Mouse (Mus musculus): ENCODE measurements around the gene Rimbp3. TPM values are rescaled to one million over a fixed set of nuclear protein-coding genes. Genes with fewer than 3 reads are reported as not detected.

Rimbp3 gene
- total and polyA plus RNA-seq, 3 experiments, result 0.06 to 0.34 TPM; not detected in 1

GRCm38 (mm10) chr16:17179706-17180105, 28.7 kb upstream of the Rimbp3 start:
- peaks cover 21 to 60% of the 10 kb centered on the region in 2 experiments for H3K4me1 ChIP-seq (ENCODE audit: control insufficient read depth in 1 of 2, insufficient read depth in 2 of 2)
- TF ChIP-seq USF2 (conservative IDR thresholded peaks at IDR 0.05; ENCODE audit: low read depth, low read length) (no peak), MEF2A (IDR thresholded peaks at IDR 0.05; ENCODE audit: borderline replicate concordance, low read depth, low read length) (no peak), TCF12 (IDR thresholded peaks at IDR 0.05; ENCODE audit: low read depth, low read length) (no peak), PAX5 (IDR thresholded peaks at IDR 0.05; ENCODE audit: low read length) (no peak), CHD1 (IDR thresholded peaks at IDR 0.05; ENCODE audit: low read depth, low read length) (no peak)
- peaks cover 30 to 70% of the 10 kb centered on the region in 2 experiments for H3K36me3 ChIP-seq (replicated peaks in 1 of 2; ENCODE audit: control insufficient read depth in 1 of 2, insufficient read depth in 1 of 2, low read length in 1 of 2)
- no peak overlapping the region for H3K4me2 ChIP-seq (ENCODE audit: insufficient read depth, low read depth, poor library complexity, severe bottlenecking)
- no peak overlapping the region for H3K9ac ChIP-seq (ENCODE audit: insufficient read depth, low read depth)
- no peak overlapping the region for H3K4me3 ChIP-seq (replicated peaks in 1 of 3; ENCODE audit: low read depth in 2 of 3, low read length in 2 of 3, poor library complexity in 1 of 3)
- dilution Hi-C loops (cut with MboI; ENCODE audit: extremely low pct_ligation_motif_present, extremely low pct_unique_long_range_greater_than_20kb, low sequenced_read_pairs), result no loop called here
- peaks cover 98% of the 10 kb centered on the region for H3K79me2 ChIP-seq (replicated peaks; ENCODE audit: control insufficient read depth, extremely low read depth, insufficient read depth, poor library complexity, severe bottlenecking)
- no peak for DNase-seq (ENCODE audit: extremely low read depth)
- no peaks in the 10 kb centered on the region for H3K27me3 ChIP-seq (replicated peaks)
- in situ Hi-C loops (cut with MboI; ENCODE audit: low pct_ligation_motif_present, low pct_unique_long_range_greater_than_20kb, low sequenced_read_pairs), result no loop called here
- H3K27ac ChIP-seq (ENCODE audit: insufficient read depth, low read depth), result no peak overlapping the region
- H3K9me3 ChIP-seq (replicated peaks; ENCODE audit: low read length), result no peaks in the 10 kb centered on the region

- no peak overlapping the region for H3K4me2 ChIP-seq (ENCODE audit: insufficient read depth, low read depth, poor library complexity, severe bottlenecking)
- H3K9ac ChIP-seq (ENCODE audit: insufficient read depth, low read depth), result peak overlapping the region; percentile 7; the same call in 1 of the 2 replicates
- no peaks in the 10 kb centered on the region for H3K27me3 ChIP-seq (replicated peaks)
- in situ Hi-C loops (cut with MboI; ENCODE audit: low pct_ligation_motif_present, low pct_unique_long_range_greater_than_20kb, low sequenced_read_pairs) (no loop called here), dilution Hi-C loops (cut with MboI; ENCODE audit: extremely low pct_ligation_motif_present, extremely low pct_unique_long_range_greater_than_20kb, low sequenced_read_pairs) (no loop called here)
- peaks cover 24 to 69% of the 10 kb centered on the region in 2 experiments for H3K36me3 ChIP-seq (replicated peaks in 1 of 2; ENCODE audit: control insufficient read depth in 1 of 2, insufficient read depth in 1 of 2, low read length in 1 of 2)
- peak overlapping the region; percentile 14; the same call in 1 of the 2 replicates for H3K27ac ChIP-seq (ENCODE audit: insufficient read depth, low read depth)
- H3K4me1 ChIP-seq (ENCODE audit: control insufficient read depth in 1 of 2, insufficient read depth in 2 of 2), result peaks cover 21 to 72% of the 10 kb centered on the region in 2 experiments
- TF ChIP-seq POLR2A (IDR thresholded peaks at IDR 0.05; ENCODE audit: low read depth, low read length) (no peak), SMC3 (IDR thresholded peaks at IDR 0.05; ENCODE audit: low read depth, low read length) (no peak), SIN3A (IDR thresholded peaks at IDR 0.05; ENCODE audit: low read length) (peak; percentile 49), ELF1 (IDR thresholded peaks at IDR 0.05; ENCODE audit: low read depth, low read length) (no peak), USF1 (IDR thresholded peaks at IDR 0.05; ENCODE audit: low read depth, low read length) (no peak), RCOR1 (conservative IDR thresholded peaks at IDR 0.05; ENCODE audit: low read depth, low read length) (no peak), IRF4 (IDR thresholded peaks at IDR 0.05; ENCODE audit: low read depth, low read length) (0 out of 2 replicates have a peak, but pooled peaks have one; percentile 9), MEF2A (IDR thresholded peaks at IDR 0.05; ENCODE audit: borderline replicate concordance, low read depth, low read length) (no peak), TBP (conservative IDR thresholded peaks at IDR 0.05; ENCODE audit: low read depth, low read length) (0 out of 2 replicates have a peak, but pooled peaks have one; percentile 23), ZNF384 (IDR thresholded peaks at IDR 0.05; ENCODE audit: low read depth, low read length) (no peak), POLR2AphosphoS2 (IDR thresholded peaks at IDR 0.05; ENCODE audit: low read depth, low read length) (no peak), JUND (conservative IDR thresholded peaks at IDR 0.05; ENCODE audit: low read depth, low read length) (no peak), MAX (IDR thresholded peaks at IDR 0.05; ENCODE audit: low read length) (no peak), ZC3H11A (IDR thresholded peaks at IDR 0.05; ENCODE audit: low read depth, low read length) (no peak), CHD1 (IDR thresholded peaks at IDR 0.05; ENCODE audit: low read depth, low read length) (no peak), MXI1 (IDR thresholded peaks at IDR 0.05; ENCODE audit: low read depth, low read length) (no peak), MAZ (IDR thresholded peaks at IDR 0.05; ENCODE audit: low read depth, low read length) (no peak), BHLHE40 (IDR thresholded peaks at IDR 0.05; ENCODE audit: low read depth, low read length) (no peak), EP300 (IDR thresholded peaks at IDR 0.05; ENCODE audit: low read length) (peak; percentile 50; the same call in 1 of the 2 replicates), CTCF (conservative IDR thresholded peaks at IDR 0.05 in 1 of 2, IDR thresholded peaks at IDR 0.05 in 1 of 2; ENCODE audit: low read depth in 2 of 2, low read length in 2 of 2) (no peak), ZKSCAN1 (IDR thresholded peaks at IDR 0.05; ENCODE audit: borderline replicate concordance, low read depth, low read length) (no peak), RAD21 (IDR thresholded peaks at IDR 0.05; ENCODE audit: low read depth, low read length) (no peak), USF2 (conservative IDR thresholded peaks at IDR 0.05; ENCODE audit: low read depth, low read length) (no peak), MYC (IDR thresholded peaks at IDR 0.05; ENCODE audit: low read depth, low read length) (0 out of 2 replicates have a peak, but pooled peaks have one; percentile 12), GABPA (IDR thresholded peaks at IDR 0.05; ENCODE audit: insufficient replicate concordance, low read depth, low read length) (no peak)
- no peaks in the 10 kb centered on the region for H3K9me3 ChIP-seq (replicated peaks; ENCODE audit: low read length)
- peak; percentile 73 for DNase-seq (ENCODE audit: extremely low read depth)
- H3K4me3 ChIP-seq (replicated peaks in 1 of 3; ENCODE audit: low read depth in 2 of 3, low read length in 2 of 3, poor library complexity in 1 of 3), result no peak overlapping the region
- peaks cover 98% of the 10 kb centered on the region for H3K79me2 ChIP-seq (replicated peaks; ENCODE audit: control insufficient read depth, extremely low read depth, insufficient read depth, poor library complexity, severe bottlenecking)
Measured at GRCm38 (mm10) chr16:17181382-17181781, 27.0 kb upstream of the Rimbp3 start.
